Mouse (Mus musculus) splenic B cell, adult 2 months (primary cell): ENCODE measurements around the gene Nhej1.

Source experiments
- DNase-seq: peaks from one replicate; pipeline ENCODE4 v3.0.0-alpha.2; 2011; ENCODE audit warnings: low read depth, low spot score
- H3K27me3 ChIP-seq: 2 replicates; pipeline ENCODE4 v1.6.1; 2012; ENCODE audit warnings: mild to moderate bottlenecking, low read length, moderate library complexity, mixed read lengths; ENCODE audit not compliant: control insufficient read depth, poor library complexity, insufficient read depth, severe bottlenecking
- H3K36me3 ChIP-seq: 2 replicates; pipeline ENCODE4 v1.6.1; 2012; ENCODE audit warnings: mild to moderate bottlenecking, low read length, moderate library complexity, mixed read lengths; ENCODE audit not compliant: control insufficient read depth, poor library complexity, insufficient read depth, severe bottlenecking

Gene Nhej1

DNA sequence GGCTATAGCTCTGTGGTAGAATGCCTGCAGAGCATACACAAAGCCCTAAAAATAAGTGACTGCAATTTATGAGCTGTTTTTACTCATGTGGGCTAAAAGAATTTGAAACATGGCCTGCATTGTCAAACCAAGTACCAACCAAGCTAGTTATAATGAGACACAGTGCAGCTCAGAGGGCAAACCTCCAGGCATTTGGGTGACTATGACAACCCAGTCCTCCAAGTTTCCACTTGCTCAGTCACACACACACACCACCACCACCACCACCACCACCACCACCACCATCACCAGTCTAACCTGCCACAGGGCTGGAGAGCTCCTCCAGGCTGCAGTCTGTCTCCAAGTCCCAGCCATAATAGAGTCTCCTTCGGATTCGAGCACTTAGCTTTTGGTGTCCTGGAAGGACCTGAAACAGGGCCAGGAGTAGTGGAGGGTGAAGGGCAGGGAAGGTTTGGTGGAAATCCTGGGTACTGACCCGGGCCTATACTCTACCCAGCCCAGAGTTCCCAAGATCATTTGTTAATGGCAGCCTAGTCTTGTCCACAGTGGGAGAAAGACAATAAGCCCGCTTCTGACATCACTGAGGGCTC lies 15.7 kb upstream of the Nhej1 start:
- DNase-seq, result no peak
- no peaks in the 10 kb centered on the region for H3K27me3 ChIP-seq
- H3K36me3 ChIP-seq, result peaks cover 11% of the 10 kb centered on the region

GRCm38 (mm10) chr1:75138448-75138847 lies 13.4 kb upstream of the Nhej1 start:
- DNase-seq, result no peak
- peaks cover 11% of the 10 kb centered on the region for H3K36me3 ChIP-seq

GRCm38 (mm10) chr1:75136730-75137129 lies 11.7 kb upstream of the Nhej1 start:
- Histone ChIP-seq H3K27me3 (no peaks in the 10 kb centered on the region), H3K36me3 (peaks cover 11% of the 10 kb centered on the region)
- DNase-seq, result no peak

More at GRCm38 (mm10) chr1:75138448-75138847, 13.4 kb upstream of the Nhej1 start:
- H3K27me3 ChIP-seq, result no peaks in the 10 kb centered on the region

GRCm38 (mm10) chr1:75136293-75136692 lies 11.3 kb upstream of the Nhej1 start:
- Histone ChIP-seq H3K27me3 (no peaks in the 10 kb centered on the region), H3K36me3 (peaks cover 11% of the 10 kb centered on the region)
- no peak for DNase-seq

- peaks cover 6% of the 10 kb centered on the region for H3K36me3 ChIP-seq
- DNase-seq, result no peak
These were observed 8.6 kb upstream of the Nhej1 start, which contains the start of gene Slc23a3 for GRCm38 (mm10) chr1:75133421-75134207. Gene Slc23a3, minus strand, starts transcription at chr1:75133890.

GRCm38 (mm10) chr1:75128641-75129040 lies 3.6 kb upstream of the Nhej1 start:
- DNase-seq, result no peak
- Histone ChIP-seq H3K36me3 (no peaks in the 10 kb centered on the region), H3K27me3 (no peaks in the 10 kb centered on the region)

More at GRCm38 (mm10) chr1:75133421-75134207, 8.6 kb upstream of the Nhej1 start, which contains the start of gene Slc23a3:
- H3K27me3 ChIP-seq, result no peaks in the 10 kb centered on the region

DNA sequence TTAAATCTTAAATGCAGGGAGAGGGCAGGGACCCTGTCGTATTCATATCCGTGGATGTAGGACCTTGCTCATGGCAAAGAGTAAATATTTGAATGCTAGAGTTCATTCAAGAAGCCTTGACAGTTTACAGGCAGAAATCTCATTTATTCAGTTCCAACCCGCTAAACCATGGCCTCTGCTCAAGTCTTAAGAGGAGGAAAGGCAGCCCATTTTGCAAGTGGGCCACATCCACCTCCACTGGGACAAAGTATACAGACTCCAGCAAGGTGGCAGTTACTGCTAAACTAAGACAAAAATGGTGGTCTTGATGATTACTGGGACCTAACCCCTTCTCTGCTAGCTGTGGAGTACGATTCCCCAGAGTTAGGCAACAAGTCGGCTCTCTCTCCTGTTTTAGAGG lies 418 bp upstream of the Nhej1 start:
- no peaks in the 10 kb centered on the region for H3K36me3 ChIP-seq
- H3K27me3 ChIP-seq, result no peaks in the 10 kb centered on the region
- DNase-seq, result no peak

GRCm38 (mm10) chr1:75122211-75122610 lies 2.8 kb downstream of the Nhej1 start:
- DNase-seq, result peak; percentile 70
- no peaks in the 10 kb centered on the region for H3K27me3 ChIP-seq
- H3K36me3 ChIP-seq, result no peaks in the 10 kb centered on the region

DNA sequence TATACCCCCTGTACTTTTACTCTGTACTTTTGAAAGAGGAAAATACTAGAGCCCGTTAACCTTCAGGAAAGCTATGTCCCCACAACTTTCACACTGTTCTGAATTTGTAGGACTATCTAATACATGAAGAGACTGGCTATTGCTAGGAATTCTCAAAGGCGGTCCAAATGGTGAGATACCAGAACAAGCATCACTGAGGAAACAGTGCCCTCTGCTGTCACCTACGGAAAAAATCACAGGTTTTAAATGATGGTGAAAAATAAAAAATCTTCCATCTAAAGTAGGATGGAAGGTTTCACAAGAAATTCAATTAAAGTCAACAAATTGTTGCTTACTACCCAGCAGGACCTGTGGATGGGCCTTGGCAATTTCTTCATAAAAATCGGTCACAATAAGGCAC lies 72.9 kb downstream of the Nhej1 start:
- DNase-seq, result peak; percentile 26
- H3K27me3 ChIP-seq, result no peaks in the 10 kb centered on the region
- H3K36me3 ChIP-seq, result 0 out of 2 replicates have a peak, but pooled peaks cover 2% of the 10 kb centered on the region

- Histone ChIP-seq H3K36me3 (0 out of 2 replicates have a peak, but pooled peaks cover 2% of the 10 kb centered on the region), H3K27me3 (no peaks in the 10 kb centered on the region)
- no peak for DNase-seq
These were observed 73.6 kb downstream of the Nhej1 start for GRCm38 (mm10) chr1:75051428-75051827.

GRCm38 (mm10) chr1:75048571-75048970 lies 76.4 kb downstream of the Nhej1 start:
- Histone ChIP-seq H3K27me3 (no peaks in the 10 kb centered on the region), H3K36me3 (no peaks in the 10 kb centered on the region)
- DNase-seq, result no peak

- H3K36me3 ChIP-seq, result no peaks in the 10 kb centered on the region
- H3K27me3 ChIP-seq, result no peaks in the 10 kb centered on the region
- no peak for DNase-seq
These were observed 77.0 kb downstream of the Nhej1 start for GRCm38 (mm10) chr1:75048041-75048440.

GRCm38 (mm10) chr1:75040429-75040828 lies 84.6 kb downstream of the Nhej1 start:
- Histone ChIP-seq H3K36me3 (no peaks in the 10 kb centered on the region), H3K27me3 (no peaks in the 10 kb centered on the region)
- DNase-seq, result no peak

GRCm38 (mm10) chr1:75032041-75032440 lies 93.0 kb downstream of the Nhej1 start:
- H3K36me3 ChIP-seq, result no peaks in the 10 kb centered on the region
- DNase-seq, result no peak
- no peaks in the 10 kb centered on the region for H3K27me3 ChIP-seq

DNA sequence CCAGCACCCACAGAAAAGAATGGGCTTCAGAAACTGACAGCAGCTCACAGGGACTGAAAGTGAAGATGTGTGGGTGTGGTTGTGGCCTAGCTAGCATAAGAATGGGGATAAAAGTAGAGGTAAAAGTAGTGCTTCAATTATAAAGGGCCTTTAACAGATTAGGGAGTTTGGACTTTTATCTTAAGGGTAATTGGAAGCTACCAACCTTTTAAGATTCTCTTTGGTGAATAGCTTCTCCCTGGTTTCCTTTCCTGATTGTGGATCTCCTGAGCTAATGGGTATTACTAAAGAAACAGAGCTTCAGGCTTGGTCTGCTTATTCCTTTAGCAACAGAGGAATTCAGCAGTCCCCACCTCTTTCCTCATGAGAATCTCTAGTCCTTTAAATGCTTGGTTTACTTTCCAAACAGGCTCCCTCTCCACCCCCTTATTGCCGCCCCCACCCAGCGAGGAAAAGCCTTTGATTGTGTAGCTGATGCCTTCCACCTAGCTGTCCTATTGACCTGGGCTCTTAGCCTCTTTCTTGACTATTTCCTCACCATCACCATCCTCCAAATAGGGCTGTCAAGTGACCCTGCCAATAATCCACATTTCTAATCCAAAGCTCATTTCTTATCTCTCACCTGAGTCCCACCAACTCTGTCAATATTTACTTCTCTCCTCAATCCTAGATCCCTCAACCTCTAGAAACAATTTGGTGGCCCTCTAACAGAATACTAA lies 97.8 kb downstream of the Nhej1 start:
- no peaks in the 10 kb centered on the region for H3K36me3 ChIP-seq
- no peaks in the 10 kb centered on the region for H3K27me3 ChIP-seq
- no peak for DNase-seq
